Mouse (Mus musculus) heart, postnatal 0 days (tissue): Measurements from ENCODE around the gene Zfp420. TPM values are rescaled to one million over a fixed set of nuclear protein-coding genes. Genes with fewer than 3 reads are reported as not detected.

Experiments
- ATAC-seq: fragments of 200-750 bp; cut with Nextera tagmentation; 2 replicates; pipeline ENCODE4 v1.8.0; 2017; ENCODE audit warnings: low read depth, moderate number of reproducible peaks, moderate library complexity; ENCODE audit not compliant: insufficient read depth
- DNase-seq: peaks from one replicate; pipeline ENCODE4 v3.0.0-alpha.2; 2016; ENCODE audit warnings: low spot score
- H3K27ac ChIP-seq: fragments of 300-500 bp; sonication (generic); 2 replicates; pipeline ENCODE4 v1.5.1; 2014; ENCODE audit warnings: low read depth, mild to moderate bottlenecking
- H3K27me3 ChIP-seq: fragments of 300-500 bp; sonication (generic); 2 replicates; pipeline ENCODE4 v1.6.1; 2014; ENCODE audit warnings: low read length, mixed read lengths; ENCODE audit not compliant: control insufficient read depth, insufficient read depth
- H3K36me3 ChIP-seq: fragments of 300-500 bp; sonication (generic); replicated peaks from 2 replicates; pipeline ENCODE4 v1.6.1; 2014; ENCODE audit warnings: low read length, mixed read lengths; ENCODE audit not compliant: control insufficient read depth, insufficient read depth
- H3K4me1 ChIP-seq: fragments of 300-500 bp; sonication (generic); 2 replicates; pipeline ENCODE4 v1.6.1; 2014; ENCODE audit warnings: antibody characterized with exemption; ENCODE audit not compliant: control insufficient read depth, insufficient read depth
- H3K4me2 ChIP-seq: fragments of 300-500 bp; sonication (generic); 2 replicates; pipeline ENCODE4 v1.6.1; 2014; ENCODE audit warnings: low read depth, mild to moderate bottlenecking, low read length, moderate library complexity
- H3K4me3 ChIP-seq: fragments of 300-500 bp; sonication (generic); 2 replicates; pipeline ENCODE4 v1.5.1; 2014; ENCODE audit warnings: low read depth, low read length
- H3K9ac ChIP-seq: fragments of 300-500 bp; sonication (generic); replicated peaks from 2 replicates; pipeline ENCODE4 v1.6.1; 2014; ENCODE audit warnings: low read depth, low read length, mixed read lengths
- H3K9me3 ChIP-seq: fragments of 300-500 bp; sonication (generic); replicated peaks from 2 replicates; pipeline ENCODE4 v1.6.1; 2016; ENCODE audit warnings: low read length; ENCODE audit not compliant: control insufficient read depth
- CTCF ChIP-seq: IDR thresholded peaks from 2 replicates; pipeline ENCODE4 v1.5.1; 2016; ENCODE audit warnings: antibody characterized with exemption, control low read depth, low read depth
- EP300 ChIP-seq: IDR thresholded peaks from 2 replicates; pipeline ENCODE4 v1.6.1; 2016; ENCODE audit warnings: antibody characterized with exemption, low read depth
- WGBS: fragments of 180-500 bp; shearing (Covaris S2); extraction: QIAGEN DNeasy Blood & Tissue Kit; methylation state at CpG from one replicate; pipeline ENCODE4 v1.1.7; 2014; 5-methylcytosine and 5-hydroxymethylcytosine counted together
- microRNA-seq: library from miRNA; unstranded; fragments of <30 nt; microRNA quantifications from one replicate; pipeline ENCODE4, GENCODE M21; 2016
- polyA plus RNA-seq: library from polyadenylated mRNA; unstranded; fragments of >200 nt; fragmentation: Nextera tagmentation; extraction: Ambion mirVana; gene quantifications from 2 replicates; pipeline ENCODE4 v1.2.1, GENCODE M21; 2015
- total RNA-seq: library from RNA; depleted of rRNA; stranded (reverse); fragments of >200 nt; gene quantifications from 2 replicates; pipeline ENCODE4 v1.2.3, GENCODE M21; 2014; ENCODE audit warnings: low replicate concordance; rRNA removed

Gene Zfp420
- total and polyA plus RNA-seq, 2 experiments from 2014 or later, result 0.80 to 2.2 TPM

- Histone ChIP-seq H3K9ac (no peak overlapping the region), H3K4me1 (peaks cover 10% of the 10 kb centered on the region), H3K4me2 (no peak overlapping the region), H3K36me3 (peaks cover 53% of the 10 kb centered on the region), H3K9me3 (peaks cover 15% of the 10 kb centered on the region; the same call in 1 of the 2 replicates), H3K4me3 (no peak overlapping the region), H3K27me3 (no peaks in the 10 kb centered on the region), H3K27ac (no peak overlapping the region)
- ATAC-seq (no peak), DNase-seq (no peak)
- no peak for TF ChIP-seq CTCF
- no peak for TF ChIP-seq EP300
- WGBS, result 89% methylated on average over 13 of the region's 13 CpGs
These were observed 52.4 kb downstream of the Zfp420 start for GRCm38 (mm10) chr7:29912172-29912571.

GRCm38 (mm10) chr7:29917371-29918061 lies 57.7 kb downstream of the Zfp420 start:
- Histone ChIP-seq H3K27me3 (no peaks in the 10 kb centered on the region), H3K4me3 (no peak overlapping the region), H3K9ac (no peak overlapping the region), H3K4me2 (no peak overlapping the region), H3K9me3 (peaks cover 15% of the 10 kb centered on the region; the same call in 1 of the 2 replicates), H3K4me1 (0 out of 2 replicates have a peak, but pooled peaks cover 4% of the 10 kb centered on the region), H3K36me3 (peaks cover 36% of the 10 kb centered on the region), H3K27ac (peak overlapping the region; percentile 86)
- TF ChIP-seq EP300 (no peak), CTCF (no peak)
- 24% methylated on average over 6 of the region's 6 CpGs for WGBS
- DNase-seq, result peak; percentile 52
- peak; percentile 83 for ATAC-seq

GRCm38 (mm10) chr7:29918062-29918453 lies 58.3 kb downstream of the Zfp420 start:
- Histone ChIP-seq H3K9me3 (peaks cover 15% of the 10 kb centered on the region; the same call in 1 of the 2 replicates), H3K9ac (no peak overlapping the region), H3K27me3 (no peaks in the 10 kb centered on the region), H3K4me1 (0 out of 2 replicates have a peak, but pooled peaks cover 4% of the 10 kb centered on the region), H3K4me3 (no peak overlapping the region), H3K4me2 (no peak overlapping the region), H3K27ac (peak overlapping the region; percentile 86), H3K36me3 (peaks cover 31% of the 10 kb centered on the region)
- peak; percentile 41; the same call in 1 of the 2 replicates for ATAC-seq
- TF ChIP-seq CTCF (no peak), EP300 (no peak)
- no peak for DNase-seq
- 76% methylated on average over 4 of the region's 4 CpGs for WGBS

DNA sequence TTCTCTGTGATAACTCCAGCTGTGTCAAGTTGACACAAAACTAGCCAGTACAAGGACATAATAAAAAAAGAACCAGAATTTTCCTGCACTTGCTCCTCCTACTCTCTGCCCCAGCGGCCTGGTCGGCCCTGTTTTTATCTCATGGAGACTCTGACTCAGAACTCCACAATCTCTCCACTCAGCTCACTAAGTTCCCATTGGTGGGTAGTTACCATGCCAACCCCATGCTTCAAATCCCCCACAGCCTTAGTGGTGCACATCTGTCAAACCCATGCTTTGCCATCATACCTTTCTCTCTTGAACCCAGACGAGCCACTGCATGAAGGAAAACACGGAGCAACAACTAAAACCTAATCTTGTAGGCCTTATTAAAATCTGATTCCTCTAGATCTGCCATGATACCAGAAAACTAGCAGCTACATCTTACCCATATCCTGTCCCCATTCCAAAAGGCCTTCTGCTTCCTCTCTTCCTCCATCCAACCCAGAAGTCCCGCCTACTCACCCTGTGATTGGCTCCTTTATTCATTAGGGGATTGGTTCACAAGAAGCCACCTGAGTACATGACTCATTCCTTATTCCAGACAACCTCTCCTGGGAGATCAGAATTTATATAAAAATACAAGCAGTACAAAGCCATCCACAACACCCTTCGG lies 61.8 kb downstream of the Zfp420 start:
- WGBS, result 52% methylated on average over 6 of the region's 6 CpGs
- ATAC-seq, result no peak
- TF ChIP-seq EP300, result no peak
- no peak for TF ChIP-seq CTCF

DNA sequence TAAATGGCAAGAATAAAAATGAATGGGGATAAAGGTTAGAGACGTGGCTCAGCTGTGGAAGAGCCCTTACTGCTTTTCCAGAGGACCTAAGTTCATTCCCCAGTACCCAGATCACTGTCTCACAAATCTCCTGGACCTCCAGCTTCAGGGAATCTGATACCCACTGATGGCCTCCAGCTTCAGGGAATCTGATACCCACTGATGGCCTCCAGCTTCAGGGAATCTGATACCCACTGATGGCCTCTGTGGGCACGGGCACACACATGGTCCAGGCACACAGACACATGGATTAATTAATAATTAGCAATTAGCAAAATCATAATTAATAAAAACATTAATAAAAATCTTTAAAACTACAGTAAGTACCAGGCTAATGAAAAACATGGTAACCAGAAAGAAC lies 63.0 kb downstream of the Zfp420 start:
- Histone ChIP-seq H3K4me3 (no peak overlapping the region), H3K4me1 (0 out of 2 replicates have a peak, but pooled peaks cover 3% of the 10 kb centered on the region), H3K9me3 (no peaks in the 10 kb centered on the region), H3K4me2 (no peak overlapping the region), H3K36me3 (no peaks in the 10 kb centered on the region), H3K27me3 (no peaks in the 10 kb centered on the region), H3K9ac (no peak overlapping the region), H3K27ac (no peak overlapping the region)
- no peak for TF ChIP-seq CTCF
- TF ChIP-seq EP300, result no peak
- ATAC-seq, result no peak
- WGBS, result 76% methylated on average over 2 of the region's 2 CpGs
- no peak for DNase-seq

More for the DNA sequence above, 61.8 kb downstream of the Zfp420 start:
- Histone ChIP-seq H3K27me3 (no peaks in the 10 kb centered on the region), H3K4me3 (no peak overlapping the region), H3K4me1 (0 out of 2 replicates have a peak, but pooled peaks cover 4% of the 10 kb centered on the region), H3K36me3 (no peaks in the 10 kb centered on the region), H3K9me3 (no peaks in the 10 kb centered on the region), H3K4me2 (no peak overlapping the region), H3K9ac (no peak overlapping the region), H3K27ac (no peak overlapping the region)
- no peak for DNase-seq

Small RNA genes within 50 kb of the gene (microRNA-seq; reads per million reads assigned to microRNA genes)
- gene Mir7668, result 1.2 reads per million

Other genes starting within 250 kb of the Zfp420 start
- gene Catsperg2, start 132.9 kb upstream of the Zfp420 start, total RNA-seq, result not detected in 2 replicates
- not detected in 2 replicates for gene Catsperg2, start 132.9 kb upstream of the Zfp420 start, polyA plus RNA-seq
- gene Zfp84, start 91.4 kb upstream of the Zfp420 start, total RNA-seq, result 5.3 and 7.4 TPM in 2 replicates
- gene Zfp84, start 91.4 kb upstream of the Zfp420 start, polyA plus RNA-seq, result 6.0 and 6.1 TPM in 2 replicates
- 4.6 and 5.6 TPM in 2 replicates for gene Zfp30, start 76.0 kb upstream of the Zfp420 start, total RNA-seq
- 8.1 and 8.4 TPM in 2 replicates for gene Zfp30, start 76.0 kb upstream of the Zfp420 start, polyA plus RNA-seq
- 2.4 and 3.1 TPM in 2 replicates for gene Zfp790, start 43.9 kb upstream of the Zfp420 start, total RNA-seq
- gene Zfp790, start 43.9 kb upstream of the Zfp420 start, polyA plus RNA-seq, result 8.3 and 9.3 TPM in 2 replicates
- 2.7 TPM in 1 of 2 replicates, not detected in the other for gene Zfp940, start 6.3 kb upstream of the Zfp420 start, total RNA-seq
- 0.55 and 0.56 TPM in 2 replicates for gene Zfp940, start 6.3 kb upstream of the Zfp420 start, polyA plus RNA-seq
- gene Zfp27, start 46.6 kb downstream of the Zfp420 start, total RNA-seq, result 7.5 and 12.8 TPM in 2 replicates
- gene Zfp27, start 46.6 kb downstream of the Zfp420 start, polyA plus RNA-seq, result 6.5 and 7.7 TPM in 2 replicates
- 2.5 and 5.3 TPM in 2 replicates for gene Zfp383, start 48.2 kb downstream of the Zfp420 start, total RNA-seq
- gene Zfp383, start 48.2 kb downstream of the Zfp420 start, polyA plus RNA-seq, result 2.5 and 3.0 TPM in 2 replicates
- gene Zfp74, start 94.1 kb downstream of the Zfp420 start, total RNA-seq, result 2.0 and 3.2 TPM in 2 replicates
- 5.4 and 5.5 TPM in 2 replicates for gene Zfp74, start 94.1 kb downstream of the Zfp420 start, polyA plus RNA-seq
- gene Zfp568, start 124.0 kb downstream of the Zfp420 start, total RNA-seq, result 38.3 and 39.3 TPM in 2 replicates
- gene Zfp568, start 124.0 kb downstream of the Zfp420 start, polyA plus RNA-seq, result 9.5 and 13.6 TPM in 2 replicates
- 5.7 and 6.0 TPM in 2 replicates for gene Zfp14, start 191.4 kb downstream of the Zfp420 start, total RNA-seq
- 2.2 and 2.6 TPM in 2 replicates for gene Zfp14, start 191.4 kb downstream of the Zfp420 start, polyA plus RNA-seq
- gene Zfp82, start 212.9 kb downstream of the Zfp420 start, total RNA-seq, result 0.08 and 0.54 TPM in 2 replicates
- 1.9 and 2.4 TPM in 2 replicates for gene Zfp82, start 212.9 kb downstream of the Zfp420 start, polyA plus RNA-seq
- gene Gm26920, start 230.4 kb downstream of the Zfp420 start, total RNA-seq, result not detected in 2 replicates
- 0.18 TPM in 1 of 2 replicates, not detected in the other for gene Gm26920, start 230.4 kb downstream of the Zfp420 start, polyA plus RNA-seq
- gene Zfp566, start 230.5 kb downstream of the Zfp420 start, total RNA-seq, result not detected in 2 replicates
- gene Zfp566, start 230.5 kb downstream of the Zfp420 start, polyA plus RNA-seq, result 4.1 and 4.6 TPM in 2 replicates
- gene Zfp260, start 234.8 kb downstream of the Zfp420 start, total RNA-seq, result 33.1 and 54.8 TPM in 2 replicates
- gene Zfp260, start 234.8 kb downstream of the Zfp420 start, polyA plus RNA-seq, result 54.6 and 57.9 TPM in 2 replicates